ENCODE assay signal across 8 mouse cellular contexts in genomic region chr1:126726400-126727055, GRCm38 (mm10).
DNase-seq lines count a peak whose midpoint lies in the region; ATAC-seq and TF ChIP-seq lines count a peak whose summit lies in the region.

No protein-coding gene starts in this region.

- H3K4me3 ChIP-seq in kidney, embryonic 15.5 days (replicated peaks): no peak overlapping the region
- no peak overlapping the region for H3K4me3 ChIP-seq in thymus, adult 2 months (ENCODE audit: control insufficient read depth, insufficient read depth, low read length)

- no peak overlapping the region for H3K9ac ChIP-seq in kidney, embryonic 15.5 days

- H3K27ac ChIP-seq in kidney, embryonic 15.5 days: no peak overlapping the region
- H3K27ac ChIP-seq in thymus, adult 2 months (ENCODE audit: control insufficient read depth, insufficient read depth, low read length): no peak overlapping the region

- H3K36me3 ChIP-seq in kidney, embryonic 15.5 days: no peaks in the 10 kb centered on the region
- no peaks in the 10 kb centered on the region for H3K36me3 ChIP-seq in thymus, adult 2 months (ENCODE audit: control insufficient read depth, insufficient read depth, low read length)

- DNase-seq in kidney, postnatal 14 days: peak; percentile 8
- peak; percentile 38 for DNase-seq in adrenal gland, postnatal 14 days
- peak; percentile 48 for DNase-seq in embryo, embryonic 9.5 days (ENCODE audit: extremely low spot score)
- DNase-seq in layer of hippocampus, postnatal 14 days (ENCODE audit: low spot score in 2 of 2): peak; percentile 8 to 46
- no peak for DNase-seq in spleen, adult 18-20 months
- no peak for DNase-seq in thymus, postnatal 14 days
- DNase-seq in thymus, adult 2 months: no peak

- 59% methylated on average over 6 of the region's 6 CpGs for WGBS in kidney, embryonic 15.5 days
- WGBS in thymus, adult 2 months: 86% methylated on average over 6 of the region's 6 CpGs

- H3K27me3 ChIP-seq in kidney, embryonic 15.5 days: no peaks in the 10 kb centered on the region
- H3K27me3 ChIP-seq in thymus, adult 2 months (ENCODE audit: control insufficient read depth, insufficient read depth, low read length): no peaks in the 10 kb centered on the region

- H3K9me3 ChIP-seq in kidney, embryonic 15.5 days (replicated peaks): no peaks in the 10 kb centered on the region

- peaks cover 4% of the 10 kb centered on the region; the same call in 1 of the 2 replicates for H3K4me1 ChIP-seq in kidney, embryonic 15.5 days
- H3K4me1 ChIP-seq in thymus, adult 2 months (replicated peaks; ENCODE audit: control insufficient read depth, insufficient read depth, low read length): no peaks in the 10 kb centered on the region

- no peak for ATAC-seq in kidney, embryonic 15.5 days (replicated peaks; ENCODE audit: low FRiP score)

- no peak for TF ChIP-seq POLR2A in thymus, adult 2 months (IDR thresholded peaks at IDR 0.05; ENCODE audit: control insufficient read depth, extremely low read depth, insufficient read depth, low read length, poor library complexity)

- no peak for TF ChIP-seq CTCF in thymus, adult 2 months (IDR thresholded peaks at IDR 0.05; ENCODE audit: borderline replicate concordance, control insufficient read depth, extremely low read depth, insufficient read depth, low read length, poor library complexity)

- no peak overlapping the region for H3K4me2 ChIP-seq in kidney, embryonic 15.5 days

Comparison
In these comparisons a context has a peak if more than half of its experiments do, and no peak if none do; other contexts are left out.
1. DNase-seq: peak in kidney, postnatal 14 days (single experiment), adrenal gland, postnatal 14 days (single experiment), embryo, embryonic 9.5 days (single experiment) and layer of hippocampus, postnatal 14 days (2 of 2); none in spleen, adult 18-20 months (0 of 2), thymus, postnatal 14 days (single experiment) and thymus, adult 2 months (single experiment).